Mouse (Mus musculus): Measurements from ENCODE around the gene Dpp6. TPM values are rescaled to one million over a fixed set of nuclear protein-coding genes. Genes with fewer than 3 reads are reported as not detected.

The Dpp6 gene
- polyA plus RNA-seq, 1 experiment: 0.01 TPM

- TF ChIP-seq MYOD1 (IDR thresholded peaks at IDR 0.05; ENCODE audit: control insufficient read depth, insufficient read length, low read depth): no peak
- TF ChIP-seq USF1 (IDR thresholded peaks at IDR 0.05; ENCODE audit: low read depth): no peak
- TF ChIP-seq MYOG (IDR thresholded peaks at IDR 0.05; ENCODE audit: control insufficient read depth, extremely low read depth, insufficient read length): no peak
- no peaks in the 10 kb centered on the region for H3K36me3 ChIP-seq (ENCODE audit: control insufficient read depth, insufficient read depth)
- H3K79me3 ChIP-seq (ENCODE audit: low read depth): no peaks in the 10 kb centered on the region
- H3ac ChIP-seq (ENCODE audit: control insufficient read depth, insufficient read length, low read depth): no peak overlapping the region
- no peak overlapping the region for H3K4me3 ChIP-seq (ENCODE audit: insufficient read depth, poor library complexity, severe bottlenecking)
- no peaks in the 10 kb centered on the region for H3K79me2 ChIP-seq (ENCODE audit: control insufficient read depth, insufficient read depth)
- H3K27me3 ChIP-seq (ENCODE audit: control insufficient read depth, insufficient read depth, insufficient read length): no peaks in the 10 kb centered on the region
These were observed 37.7 kb downstream of the Dpp6 start for GRCm38 (mm10) chr5:26854746-26855145.

GRCm38 (mm10) chr5:26875449-26875848 is 58.4 kb downstream of the Dpp6 start:
- Histone ChIP-seq H3K36me3 (ENCODE audit: control insufficient read depth, insufficient read depth) (no peaks in the 10 kb centered on the region), H3K27me3 (ENCODE audit: control insufficient read depth, insufficient read depth, insufficient read length) (no peaks in the 10 kb centered on the region), H3K4me3 (ENCODE audit: insufficient read depth, poor library complexity, severe bottlenecking) (no peak overlapping the region), H3ac (ENCODE audit: control insufficient read depth, insufficient read length, low read depth) (no peak overlapping the region), H3K79me3 (ENCODE audit: low read depth) (no peaks in the 10 kb centered on the region), H3K79me2 (ENCODE audit: control insufficient read depth, insufficient read depth) (no peaks in the 10 kb centered on the region)
- TF ChIP-seq USF1 (IDR thresholded peaks at IDR 0.05; ENCODE audit: low read depth) (no peak), MYOD1 (IDR thresholded peaks at IDR 0.05; ENCODE audit: control insufficient read depth, insufficient read length, low read depth) (no peak), FOSL1 (IDR thresholded peaks at IDR 0.05; ENCODE audit: insufficient read depth, low read length, poor library complexity, severe bottlenecking) (no peak), MAX (IDR thresholded peaks at IDR 0.05) (no peak), MYOG (IDR thresholded peaks at IDR 0.05; ENCODE audit: control insufficient read depth, extremely low read depth, insufficient read length) (no peak), CEBPB (IDR thresholded peaks at IDR 0.05; ENCODE audit: low read depth) (no peak), CTCF (IDR thresholded peaks at IDR 0.05; ENCODE audit: control insufficient read depth, insufficient read depth, insufficient read length) (no peak)

GRCm38 (mm10) chr5:26887496-26887895 is 70.5 kb downstream of the Dpp6 start:
- Histone ChIP-seq H3K4me3 (ENCODE audit: insufficient read depth, poor library complexity, severe bottlenecking) (no peak overlapping the region), H3K36me3 (ENCODE audit: control insufficient read depth, insufficient read depth) (no peaks in the 10 kb centered on the region), H3ac (ENCODE audit: control insufficient read depth, insufficient read length, low read depth) (no peak overlapping the region), H3K79me3 (ENCODE audit: low read depth) (no peaks in the 10 kb centered on the region), H3K79me2 (ENCODE audit: control insufficient read depth, insufficient read depth) (no peaks in the 10 kb centered on the region), H3K27me3 (ENCODE audit: control insufficient read depth, insufficient read depth, insufficient read length) (no peaks in the 10 kb centered on the region)
- TF ChIP-seq CTCF (IDR thresholded peaks at IDR 0.05; ENCODE audit: control insufficient read depth, insufficient read depth, insufficient read length): no peak
- no peak for TF ChIP-seq USF1 (IDR thresholded peaks at IDR 0.05; ENCODE audit: low read depth)
- no peak for TF ChIP-seq CEBPB (IDR thresholded peaks at IDR 0.05; ENCODE audit: low read depth)
- no peak for TF ChIP-seq MYOD1 (IDR thresholded peaks at IDR 0.05; ENCODE audit: control insufficient read depth, insufficient read length, low read depth)
- no peak for TF ChIP-seq MAX (IDR thresholded peaks at IDR 0.05)
- TF ChIP-seq FOSL1 (IDR thresholded peaks at IDR 0.05; ENCODE audit: insufficient read depth, low read length, poor library complexity, severe bottlenecking): no peak
- no peak for TF ChIP-seq MYOG (IDR thresholded peaks at IDR 0.05; ENCODE audit: control insufficient read depth, extremely low read depth, insufficient read length)

- H3K79me3 ChIP-seq (ENCODE audit: low read depth): no peaks in the 10 kb centered on the region
- H3K27me3 ChIP-seq (ENCODE audit: control insufficient read depth, insufficient read depth, insufficient read length): no peaks in the 10 kb centered on the region
- TF ChIP-seq MYOG (IDR thresholded peaks at IDR 0.05; ENCODE audit: control insufficient read depth, extremely low read depth, insufficient read length) (no peak), FOSL1 (IDR thresholded peaks at IDR 0.05; ENCODE audit: insufficient read depth, low read length, poor library complexity, severe bottlenecking) (no peak), MYOD1 (IDR thresholded peaks at IDR 0.05; ENCODE audit: control insufficient read depth, insufficient read length, low read depth) (no peak), MAX (IDR thresholded peaks at IDR 0.05) (no peak), CTCF (IDR thresholded peaks at IDR 0.05; ENCODE audit: control insufficient read depth, insufficient read depth, insufficient read length) (no peak), USF1 (IDR thresholded peaks at IDR 0.05; ENCODE audit: low read depth) (no peak), CEBPB (IDR thresholded peaks at IDR 0.05; ENCODE audit: low read depth) (no peak)
- no peak overlapping the region for H3ac ChIP-seq (ENCODE audit: control insufficient read depth, insufficient read length, low read depth)
- no peaks in the 10 kb centered on the region for H3K36me3 ChIP-seq (ENCODE audit: control insufficient read depth, insufficient read depth)
- no peak overlapping the region for H3K4me3 ChIP-seq (ENCODE audit: insufficient read depth, poor library complexity, severe bottlenecking)
- H3K79me2 ChIP-seq (ENCODE audit: control insufficient read depth, insufficient read depth): no peaks in the 10 kb centered on the region
These were observed 71.1 kb downstream of the Dpp6 start for GRCm38 (mm10) chr5:26888080-26888479.

- H3K27me3 ChIP-seq (ENCODE audit: control insufficient read depth, insufficient read depth, insufficient read length): no peaks in the 10 kb centered on the region
These were observed 77.3 kb downstream of the Dpp6 start for GRCm38 (mm10) chr5:26894346-26894745.

GRCm38 (mm10) chr5:26903786-26904185 is 86.8 kb downstream of the Dpp6 start:
- Histone ChIP-seq H3K4me3 (ENCODE audit: insufficient read depth, poor library complexity, severe bottlenecking) (no peak overlapping the region), H3K27me3 (ENCODE audit: control insufficient read depth, insufficient read depth, insufficient read length) (no peaks in the 10 kb centered on the region), H3K79me3 (ENCODE audit: low read depth) (no peaks in the 10 kb centered on the region), H3ac (ENCODE audit: control insufficient read depth, insufficient read length, low read depth) (no peak overlapping the region), H3K36me3 (ENCODE audit: control insufficient read depth, insufficient read depth) (no peaks in the 10 kb centered on the region), H3K79me2 (ENCODE audit: control insufficient read depth, insufficient read depth) (no peaks in the 10 kb centered on the region)
- TF ChIP-seq CEBPB (IDR thresholded peaks at IDR 0.05; ENCODE audit: low read depth) (no peak), MYOG (IDR thresholded peaks at IDR 0.05; ENCODE audit: control insufficient read depth, extremely low read depth, insufficient read length) (no peak), USF1 (IDR thresholded peaks at IDR 0.05; ENCODE audit: low read depth) (no peak), MYOD1 (IDR thresholded peaks at IDR 0.05; ENCODE audit: control insufficient read depth, insufficient read length, low read depth) (no peak), CTCF (IDR thresholded peaks at IDR 0.05; ENCODE audit: control insufficient read depth, insufficient read depth, insufficient read length) (no peak), MAX (IDR thresholded peaks at IDR 0.05) (no peak), FOSL1 (IDR thresholded peaks at IDR 0.05; ENCODE audit: insufficient read depth, low read length, poor library complexity, severe bottlenecking) (no peak)

More at GRCm38 (mm10) chr5:26894346-26894745, 77.3 kb downstream of the Dpp6 start:
- Histone ChIP-seq H3K79me3 (ENCODE audit: low read depth) (no peaks in the 10 kb centered on the region), H3K4me3 (ENCODE audit: insufficient read depth, poor library complexity, severe bottlenecking) (no peak overlapping the region), H3K79me2 (ENCODE audit: control insufficient read depth, insufficient read depth) (no peaks in the 10 kb centered on the region), H3ac (ENCODE audit: control insufficient read depth, insufficient read length, low read depth) (no peak overlapping the region), H3K36me3 (ENCODE audit: control insufficient read depth, insufficient read depth) (no peaks in the 10 kb centered on the region)
- TF ChIP-seq CTCF (IDR thresholded peaks at IDR 0.05; ENCODE audit: control insufficient read depth, insufficient read depth, insufficient read length): no peak
- TF ChIP-seq MYOD1 (IDR thresholded peaks at IDR 0.05; ENCODE audit: control insufficient read depth, insufficient read length, low read depth): no peak

Data from C2C12 (cell line).